Mouse (Mus musculus): ENCODE data around the gene Cx3cr1. TPM values are rescaled to one million over a fixed set of nuclear protein-coding genes. Genes with fewer than 3 reads are reported as not detected.

Cx3cr1 gene
- polyA plus RNA-seq, 2 experiments from 2014 or later: 0.43 TPM; not detected in 1

DNA sequence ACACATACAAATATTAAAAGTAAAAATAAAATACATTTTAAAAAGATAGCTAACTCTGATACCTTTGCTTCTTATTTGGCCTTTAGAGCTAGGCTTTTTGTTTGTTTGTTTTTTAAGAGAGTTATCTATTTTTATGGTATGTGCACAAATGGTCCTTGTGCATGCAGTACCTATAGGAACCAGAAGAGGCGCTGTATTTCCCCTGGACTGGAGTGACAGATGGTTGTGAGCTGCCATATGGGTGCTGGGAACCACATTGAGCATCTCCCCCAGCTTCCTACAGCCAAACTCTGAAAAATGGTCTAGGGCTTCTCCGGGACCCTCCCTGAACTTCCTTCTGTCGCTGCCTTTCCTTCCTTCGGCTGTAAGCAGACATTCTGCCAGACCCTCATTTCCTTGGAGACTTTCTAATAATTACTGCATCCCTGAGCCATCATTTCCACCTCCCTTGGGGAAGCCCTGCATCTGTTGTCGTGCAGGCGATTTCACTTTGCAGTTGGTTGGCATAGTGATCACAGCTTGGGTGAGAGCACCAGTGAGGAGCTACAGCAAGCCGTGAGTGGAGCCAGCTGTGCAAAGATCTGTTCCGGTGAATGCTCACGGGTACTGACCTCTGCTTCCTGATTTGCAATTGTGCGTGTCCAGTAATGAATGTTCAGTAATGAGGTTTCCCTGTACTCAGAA, 217.2 kb downstream of the Cx3cr1 start:
- ATAC-seq: no peak

Other genes with a start within 250 kb of the Cx3cr1 start
- under 1 TPM; 0.57 to 0.78 TPM for gene Scn11a, start 244.4 kb downstream of the Cx3cr1 start, polyA plus RNA-seq (2017; shearing (Covaris generic))
- 10 to 100 TPM; 34.4 to 34.5 TPM for gene Wdr48, start 175.0 kb downstream of the Cx3cr1 start, polyA plus RNA-seq (2017; shearing (Covaris generic))
- 1 to 10 TPM; 3.9 to 4.6 TPM for gene Gorasp1, start 132.3 kb downstream of the Cx3cr1 start, polyA plus RNA-seq (2017; shearing (Covaris generic))
- not detected for gene Ttc21a, start 132.3 kb downstream of the Cx3cr1 start, polyA plus RNA-seq (2017; shearing (Covaris generic))
- gene Csrnp1, start 85.2 kb downstream of the Cx3cr1 start, polyA plus RNA-seq (2017; shearing (Covaris generic)): 10 to 100 TPM; 29.0 to 41.9 TPM
- gene Xirp1, start 46.3 kb downstream of the Cx3cr1 start, polyA plus RNA-seq (2017; shearing (Covaris generic)): not detected
- gene Ccr8, start 22.2 kb upstream of the Cx3cr1 start, polyA plus RNA-seq (2017; shearing (Covaris generic)): 10 to 100 TPM; 72.0 to 97.2 TPM
- gene Slc25a38, start 40.5 kb upstream of the Cx3cr1 start, polyA plus RNA-seq (2017; shearing (Covaris generic)): 10 to 100 TPM; 17.7 to 19.2 TPM
- 1,000 to 10,000 TPM; 3,266 to 3,639 TPM for gene Rpsa, start 57.8 kb upstream of the Cx3cr1 start, polyA plus RNA-seq (2017; shearing (Covaris generic))
- not detected for gene Mobp, start 79.8 kb upstream of the Cx3cr1 start, polyA plus RNA-seq (2017; shearing (Covaris generic))
- gene Myrip, start 231.6 kb upstream of the Cx3cr1 start, polyA plus RNA-seq (2017; shearing (Covaris generic)): not detected